Mouse (Mus musculus) testis, adult 10 weeks (tissue): ENCODE data around the gene Oca2. TPM values are rescaled to one million over a fixed set of nuclear protein-coding genes. Genes with fewer than 3 reads are reported as not detected.

Experiments
- polyA plus RNA-seq: library from polyadenylated mRNA; stranded (reverse); fragments of 350-450 nt; fragmentation: Illumina TruSeq; extraction: RNeasy Lipid Tissue Mini Kit (QIAGEN cat#74804); gene quantifications from one replicate; pipeline ENCODE4 v1.2.3, GENCODE M21; 2014; ENCODE audit warnings: low read depth, low replicate concordance

The Oca2 gene
- polyA plus RNA-seq = 2.7 TPM

DNA sequence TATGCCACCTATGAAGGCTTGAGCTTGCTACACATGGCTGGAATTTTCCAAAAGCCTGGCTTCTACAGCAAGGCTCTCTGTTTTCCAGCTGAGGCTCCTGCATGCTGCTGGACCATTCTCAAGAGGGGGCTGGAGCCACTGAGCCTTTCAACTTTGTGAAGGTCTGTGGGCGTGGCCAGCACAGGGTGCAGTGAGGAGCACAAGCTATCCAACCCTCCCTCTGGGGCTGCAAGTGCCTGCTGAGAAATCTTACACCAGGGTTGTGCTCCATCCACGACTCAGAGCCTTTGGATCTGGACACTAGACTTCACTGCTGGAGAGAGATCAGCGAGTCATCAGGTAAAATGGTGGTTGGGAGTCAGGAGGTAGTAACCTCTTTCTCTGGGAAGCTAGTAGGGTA, at the start of gene Oca2:
Oca2 (plus strand) TSS at position 218 of the 400 bp plus-strand sequence.

Other genes with a start within 250 kb of the Oca2 start
- 2.3 TPM for gene Nipa1, start 219.8 kb upstream of the Oca2 start, polyA plus RNA-seq
- 44.2 TPM for gene Herc2, start 189.6 kb upstream of the Oca2 start, polyA plus RNA-seq